Comparison of ENCODE assay signal across 29 mouse cellular contexts in the genomic region with DNA sequence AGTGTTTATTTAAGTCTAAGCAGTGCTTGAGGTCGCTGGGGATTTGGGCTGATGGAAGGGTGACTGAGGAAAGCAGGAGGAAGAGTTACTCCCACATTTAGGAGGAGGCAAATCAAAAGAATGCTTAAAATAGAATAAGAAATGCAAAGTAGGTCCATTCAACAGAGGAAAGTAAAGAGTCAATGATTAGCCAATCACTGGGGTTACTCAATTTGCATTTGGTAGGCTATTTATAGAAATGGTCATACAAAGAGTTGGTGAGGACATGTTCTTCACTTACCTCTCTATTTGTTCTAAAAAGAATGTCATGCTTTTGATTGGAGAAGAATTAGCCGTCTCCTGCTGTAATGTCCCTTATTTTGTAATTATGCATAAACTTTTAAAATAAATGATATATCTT.
DNase-seq lines count a peak whose midpoint lies in the region; ATAC-seq and TF ChIP-seq lines count a peak whose summit lies in the region.
"Had no signal": no experiment of that assay in that cellular context is flagged by ENCODE, and none has a peak within 500 bp of the region (broad histone marks: within the 10 kb centered on the region; RNA-seq: fewer than 3 reads in every experiment).

No protein-coding gene starts in this region.

- H3K27me3 ChIP-seq in kidney, adult 2 months (replicated peaks; ENCODE audit: control insufficient read depth, insufficient read depth, low read length) = no peaks in the 10 kb centered on the region
- no peaks in the 10 kb centered on the region for H3K27me3 ChIP-seq in midbrain, embryonic 11.5 days (ENCODE audit: control insufficient read depth, insufficient read depth, low read length)
- no peaks in the 10 kb centered on the region for H3K27me3 ChIP-seq in midbrain, embryonic 15.5 days (replicated peaks)
- H3K27me3 ChIP-seq: embryonic facial prominence, embryonic 12.5 days; heart, embryonic 12.5 days; hindbrain, embryonic 13.5 days; limb, embryonic 12.5 days; liver, embryonic 12.5 days; megakaryocyte, embryonic 14.5 days; midbrain, embryonic 13.5 days had no signal

- H3K4me3 ChIP-seq in kidney, adult 2 months (ENCODE audit: insufficient read depth, low read depth, low read length) = no peak overlapping the region
- H3K4me3 ChIP-seq in midbrain, embryonic 11.5 days (ENCODE audit: low read depth, low read length) = no peak overlapping the region
- H3K4me3 ChIP-seq in midbrain, embryonic 15.5 days = no peak overlapping the region
- no peak overlapping the region for H3K4me3 ChIP-seq in macrophage (ENCODE audit: inconsistent target)
- H3K4me3 ChIP-seq: embryonic facial prominence, embryonic 12.5 days; heart, adult 2 months; heart, embryonic 12.5 days; hindbrain, embryonic 13.5 days; layer of hippocampus, adult 2 months; left cerebral cortex, adult 2 months; limb, embryonic 12.5 days; liver, embryonic 12.5 days; megakaryocyte, embryonic 14.5 days; midbrain, embryonic 13.5 days had no signal

- peak; percentile 76 for ATAC-seq in midbrain, embryonic 11.5 days (ENCODE audit: low FRiP score)
- no peak for ATAC-seq in midbrain, embryonic 15.5 days (replicated peaks)
- ATAC-seq: activated CD4-positive, CD25-positive, alpha-beta regulatory T cell, adult 4 months; forebrain, embryonic 14.5 days; intestine, postnatal 0 days; liver, embryonic 12.5 days; liver, postnatal 0 days; lung, postnatal 0 days; midbrain, embryonic 13.5 days had no signal

- no peak overlapping the region for H3K4me2 ChIP-seq in midbrain, embryonic 11.5 days
- no peak overlapping the region for H3K4me2 ChIP-seq in midbrain, embryonic 15.5 days
- H3K4me2 ChIP-seq: embryonic facial prominence, embryonic 12.5 days; heart, embryonic 12.5 days; hindbrain, embryonic 13.5 days; limb, embryonic 12.5 days; liver, embryonic 12.5 days; midbrain, embryonic 13.5 days had no signal

- DNase-seq in kidney, adult 2 months = peak; percentile 33
- DNase-seq in kidney, adult 18-20 months = no peak
- DNase-seq in midbrain, embryonic 11.5 days (ENCODE audit: low spot score, missing footprints) = no peak
- DNase-seq in frontal cortex, postnatal 14 days (ENCODE audit: low spot score in 2 of 2) = no peak
- no peak for DNase-seq in urinary bladder, postnatal 25 days (ENCODE audit: low spot score)
- DNase-seq: adrenal gland, adult 8-10 months; cerebellum, adult 11-12 months; cerebellum, adult 9-11 months; embryo, embryonic 11 days; gastrocnemius, postnatal 36 days; heart, adult 2 months; heart, postnatal 4 days; kidney, postnatal 10 days; liver, postnatal 0 days had no signal

- H3K9ac ChIP-seq in midbrain, embryonic 11.5 days (ENCODE audit: low read length) = no peak overlapping the region
- H3K9ac ChIP-seq in midbrain, embryonic 15.5 days = no peak overlapping the region
- H3K9ac ChIP-seq: embryonic facial prominence, embryonic 12.5 days; heart, embryonic 12.5 days; hindbrain, embryonic 13.5 days; limb, embryonic 12.5 days; liver, embryonic 12.5 days; liver, postnatal 0 days; midbrain, embryonic 13.5 days had no signal

- H3K36me3 ChIP-seq in kidney, adult 2 months (ENCODE audit: control insufficient read depth, insufficient read depth, low read length) = no peaks in the 10 kb centered on the region
- H3K36me3 ChIP-seq in midbrain, embryonic 11.5 days (ENCODE audit: control insufficient read depth, insufficient read depth, low read length) = no peaks in the 10 kb centered on the region
- no peaks in the 10 kb centered on the region for H3K36me3 ChIP-seq in midbrain, embryonic 15.5 days (replicated peaks)
- H3K36me3 ChIP-seq in macrophage (ENCODE audit: inconsistent target) = no peaks in the 10 kb centered on the region
- H3K36me3 ChIP-seq: embryonic facial prominence, embryonic 12.5 days; heart, embryonic 12.5 days; hindbrain, embryonic 13.5 days; limb, embryonic 12.5 days; liver, embryonic 12.5 days; midbrain, embryonic 13.5 days had no signal

- H3K79me2 ChIP-seq in macrophage (ENCODE audit: inconsistent target) = no peaks in the 10 kb centered on the region

- 30% methylated on average over 2 of the region's 2 CpGs for WGBS in kidney, adult 2 months
- WGBS in midbrain, embryonic 11.5 days = 38% methylated on average over 2 of the region's 2 CpGs
- 43% methylated on average over 2 of the region's 2 CpGs for WGBS in midbrain, embryonic 15.5 days
- 50% methylated on average over 2 of the region's 2 CpGs for WGBS in macrophage (ENCODE audit: missing documents)

- no peaks in the 10 kb centered on the region for H3K9me3 ChIP-seq in midbrain, embryonic 11.5 days (ENCODE audit: control insufficient read depth, low read length)
- no peaks in the 10 kb centered on the region for H3K9me3 ChIP-seq in midbrain, embryonic 15.5 days
- H3K9me3 ChIP-seq: embryonic facial prominence, embryonic 12.5 days; heart, embryonic 12.5 days; hindbrain, embryonic 13.5 days; limb, embryonic 12.5 days; liver, embryonic 12.5 days; megakaryocyte, embryonic 14.5 days; midbrain, embryonic 13.5 days had no signal

- TF ChIP-seq POLR2A in kidney, adult 2 months (IDR thresholded peaks at IDR 0.05; ENCODE audit: low read depth, low read length) = no peak

- peak overlapping the region; percentile 88 for H3K27ac ChIP-seq in kidney, adult 2 months (ENCODE audit: insufficient read depth, low read depth, low read length)
- H3K27ac ChIP-seq in midbrain, embryonic 11.5 days (ENCODE audit: low read depth, low read length) = no peak overlapping the region
- H3K27ac ChIP-seq in midbrain, embryonic 15.5 days = no peak overlapping the region
- H3K27ac ChIP-seq in macrophage = peak overlapping the region; percentile 71
- H3K27ac ChIP-seq: embryonic facial prominence, embryonic 12.5 days; heart, adult 2 months; hindbrain, embryonic 13.5 days; layer of hippocampus, adult 2 months; left cerebral cortex, adult 2 months; limb, embryonic 12.5 days; liver, embryonic 12.5 days; midbrain, embryonic 13.5 days had no signal

- TF ChIP-seq CTCF in kidney, adult 2 months (conservative IDR thresholded peaks at IDR 0.05; ENCODE audit: insufficient read depth, insufficient read length, low read depth, low read length) = no peak

- peaks cover 4% of the 10 kb centered on the region; the same call in 1 of the 2 replicates for H3K4me1 ChIP-seq in kidney, adult 2 months (ENCODE audit: control insufficient read depth, insufficient read depth, low read length)
- peaks cover 2% of the 10 kb centered on the region; the same call in 1 of the 2 replicates for H3K4me1 ChIP-seq in midbrain, embryonic 11.5 days (ENCODE audit: control insufficient read depth, insufficient read depth, low read length)
- no peaks in the 10 kb centered on the region for H3K4me1 ChIP-seq in midbrain, embryonic 15.5 days
- H3K4me1 ChIP-seq: embryonic facial prominence, embryonic 12.5 days; hindbrain, embryonic 13.5 days; liver, embryonic 12.5 days; megakaryocyte, embryonic 14.5 days; midbrain, embryonic 13.5 days had no signal

Comparison
In these comparisons a context has a peak if more than half of its experiments do, and no peak if none do; other contexts are left out.
1. H3K27ac ChIP-seq: peak in kidney, adult 2 months (single experiment) and macrophage (single experiment); none in midbrain, embryonic 11.5 days (single experiment) and midbrain, embryonic 15.5 days (single experiment).